8 mouse cellular contexts compared by ENCODE assay signal in the genomic region with DNA sequence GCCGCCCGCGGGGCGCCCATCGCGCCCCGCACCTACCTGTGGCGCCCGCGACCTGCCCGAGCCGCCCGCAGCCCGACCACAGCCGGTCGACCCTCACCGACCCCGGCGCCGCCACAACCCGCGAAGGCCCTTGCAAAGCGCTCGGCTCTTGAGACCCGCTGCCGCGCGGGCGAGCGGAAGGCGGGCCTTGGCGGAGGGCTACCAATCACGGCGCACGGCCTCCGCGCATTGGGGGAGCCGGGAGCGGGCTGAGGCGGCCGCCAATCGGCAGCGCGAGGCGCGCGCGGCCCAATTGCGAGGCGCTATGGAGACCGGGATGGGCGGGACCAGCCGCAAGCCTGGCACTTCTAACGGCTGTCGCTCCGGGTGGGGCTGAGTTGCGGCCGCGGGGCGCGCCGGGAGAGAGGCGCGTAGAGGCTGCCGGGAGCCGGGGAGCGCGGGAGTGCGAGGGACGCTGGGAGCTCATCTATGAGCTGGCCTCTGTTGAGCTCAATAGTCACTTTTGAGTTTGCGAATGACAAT. TPM values are rescaled to one million over a fixed set of nuclear protein-coding genes. Genes with fewer than 3 reads are reported as not detected.
DNase-seq lines count a peak whose midpoint lies in the region; ATAC-seq and TF ChIP-seq lines count a peak whose summit lies in the region.

A gene (minus strand): TSS at position 180 of the 522 bp plus-strand sequence.

- ATAC-seq in G1E (ENCODE audit: extremely low read depth, insufficient number of reproducible peaks, low FRiP score, poor library complexity, severe bottlenecking): peak; percentile 83
- peak; percentile 100 for ATAC-seq in forebrain, embryonic 16.5 days
- ATAC-seq in lung, embryonic 14.5 days (ENCODE audit: insufficient read depth): peak; percentile 99

- peak within 1 kb of the TSS; percentile 82 for H3K27ac ChIP-seq in forebrain, embryonic 16.5 days (ENCODE audit: low read length)
- peak within 1 kb of the TSS; percentile 85 for H3K27ac ChIP-seq in layer of hippocampus, adult 2 months
- H3K27ac ChIP-seq in lung, embryonic 14.5 days (ENCODE audit: low read depth): peak within 1 kb of the TSS; percentile 94
- H3K27ac ChIP-seq in olfactory bulb, adult 2 months (ENCODE audit: insufficient read depth, low read depth, low read length): peak within 1 kb of the TSS; percentile 47; the same call in 1 of the 2 replicates
- H3K27ac ChIP-seq in thymus, adult 2 months (ENCODE audit: control insufficient read depth, insufficient read depth, low read length): peak within 1 kb of the TSS; percentile 32; the same call in 1 of the 2 replicates

- H3K4me2 ChIP-seq in forebrain, embryonic 16.5 days (ENCODE audit: low read length): peak within 1 kb of the TSS; percentile 98
- H3K4me2 ChIP-seq in lung, embryonic 14.5 days: peak within 1 kb of the TSS; percentile 88

- no peak for TF ChIP-seq CTCF in G1E (IDR thresholded peaks at IDR 0.05; ENCODE audit: low read depth, low read length)
- no peak for TF ChIP-seq CTCF in layer of hippocampus, adult 2 months (conservative IDR thresholded peaks at IDR 0.05)
- no peak for TF ChIP-seq CTCF in lung, embryonic 14.5 days (IDR thresholded peaks at IDR 0.05; ENCODE audit: low read depth)
- TF ChIP-seq CTCF in olfactory bulb, adult 2 months (IDR thresholded peaks at IDR 0.05; ENCODE audit: insufficient read depth, low read depth, low read length): no peak
- 0 out of 2 replicates have a peak, but pooled peaks have one; percentile 48 for TF ChIP-seq CTCF in thymus, adult 2 months (IDR thresholded peaks at IDR 0.05; ENCODE audit: borderline replicate concordance, control insufficient read depth, extremely low read depth, insufficient read depth, low read length, poor library complexity)

- peak within 1 kb of the TSS; percentile 90 for H3K4me3 ChIP-seq in G1E (ENCODE audit: low read depth, low read length)
- peak within 1 kb of the TSS; percentile 100 for H3K4me3 ChIP-seq in forebrain, embryonic 16.5 days (replicated peaks; ENCODE audit: low read length)
- peak within 1 kb of the TSS; percentile 67 for H3K4me3 ChIP-seq in layer of hippocampus, adult 2 months
- H3K4me3 ChIP-seq in lung, embryonic 14.5 days (ENCODE audit: low read depth, low read length): peak within 1 kb of the TSS; percentile 95
- H3K4me3 ChIP-seq in olfactory bulb, adult 2 months (ENCODE audit: insufficient read depth, low read depth, low read length): peak within 1 kb of the TSS; percentile 93
- H3K4me3 ChIP-seq in thymus, adult 2 months (ENCODE audit: control insufficient read depth, insufficient read depth, low read length): peak within 1 kb of the TSS; percentile 90

- peak within 1 kb of the TSS; percentile 97 for H3K9ac ChIP-seq in forebrain, embryonic 16.5 days (replicated peaks; ENCODE audit: low read depth, low read length)
- peak within 1 kb of the TSS; percentile 96 for H3K9ac ChIP-seq in lung, embryonic 14.5 days

- peak; percentile 99 for DNase-seq in G1E (ENCODE audit: low spot score)
- peak; percentile 99 for DNase-seq in cerebellum, adult 18-20 months
- peak; percentile 96 to 97 for DNase-seq in heart, postnatal 36 days
- peak; percentile 98 to 99 for DNase-seq in layer of hippocampus, adult 2 months (ENCODE audit: low spot score in 2 of 2)
- DNase-seq in lung, embryonic 14.5 days: peak; percentile 100
- DNase-seq in thymus, adult 2 months: peak; percentile 98

- no peaks in the 10 kb centered on the region for H3K9me3 ChIP-seq in G1E (replicated peaks)
- H3K9me3 ChIP-seq in forebrain, embryonic 16.5 days (ENCODE audit: control insufficient read depth, low read length): no peaks in the 10 kb centered on the region
- H3K9me3 ChIP-seq in lung, embryonic 14.5 days (ENCODE audit: low read depth, low read length): no peaks in the 10 kb centered on the region

- H3K4me1 ChIP-seq in G1E (ENCODE audit: insufficient read depth, low read depth, low read length): peaks cover 37% of the 10 kb centered on the region
- H3K4me1 ChIP-seq in forebrain, embryonic 16.5 days (replicated peaks; ENCODE audit: control insufficient read depth, insufficient read depth, low read length): peaks cover 30% of the 10 kb centered on the region
- peaks cover 12% of the 10 kb centered on the region for H3K4me1 ChIP-seq in lung, embryonic 14.5 days (ENCODE audit: insufficient read depth)
- H3K4me1 ChIP-seq in olfactory bulb, adult 2 months (ENCODE audit: control insufficient read depth, insufficient read depth, low read length): peaks cover 3% of the 10 kb centered on the region
- H3K4me1 ChIP-seq in thymus, adult 2 months (replicated peaks; ENCODE audit: control insufficient read depth, insufficient read depth, low read length): peaks cover 6% of the 10 kb centered on the region

- peak; percentile 80 for TF ChIP-seq POLR2A in olfactory bulb, adult 2 months (IDR thresholded peaks at IDR 0.05; ENCODE audit: insufficient read depth, low read depth, low read length)
- peak; percentile 86 for TF ChIP-seq POLR2A in thymus, adult 2 months (IDR thresholded peaks at IDR 0.05; ENCODE audit: control insufficient read depth, extremely low read depth, insufficient read depth, low read length, poor library complexity)

- H3K27me3 ChIP-seq in G1E (ENCODE audit: insufficient read depth, low read length): no peaks in the 10 kb centered on the region
- no peaks in the 10 kb centered on the region for H3K27me3 ChIP-seq in forebrain, embryonic 16.5 days (replicated peaks; ENCODE audit: control insufficient read depth, insufficient read depth, low read length)
- H3K27me3 ChIP-seq in lung, embryonic 14.5 days (ENCODE audit: insufficient read depth, low read length): no peaks in the 10 kb centered on the region
- no peaks in the 10 kb centered on the region for H3K27me3 ChIP-seq in thymus, adult 2 months (ENCODE audit: control insufficient read depth, insufficient read depth, low read length)

- H3K36me3 ChIP-seq in G1E (replicated peaks): peaks cover 39% of the 10 kb centered on the region
- 0 out of 2 replicates have a peak, but pooled peaks cover 4% of the 10 kb centered on the region for H3K36me3 ChIP-seq in forebrain, embryonic 16.5 days (ENCODE audit: control insufficient read depth, insufficient read depth)
- H3K36me3 ChIP-seq in lung, embryonic 14.5 days (ENCODE audit: insufficient read depth): peaks cover 28% of the 10 kb centered on the region
- peaks cover 4% of the 10 kb centered on the region for H3K36me3 ChIP-seq in thymus, adult 2 months (ENCODE audit: control insufficient read depth, insufficient read depth, low read length)

- intact Hi-C loops in heart, postnatal 36 days (cut with DNase I): loop anchor here (2.0 kb wide), 1 partner anchor 40 kb away; a partner anchor contains a TSS

- under 1% methylated on average over 58 of the region's 71 CpGs for WGBS in forebrain, embryonic 16.5 days
- under 1% methylated on average over 59 of the region's 71 CpGs for WGBS in lung, embryonic 14.5 days
- under 1% methylated on average over 69 of the region's 71 CpGs for WGBS in olfactory bulb, adult 2 months
- WGBS in thymus, adult 2 months: under 1% methylated on average over 71 of the region's 71 CpGs

RNA-seq across cellular contexts. Expression of the gene that starts here (rescaled TPM):
- total RNA-seq in G1E (2014; fragmentation: Nextera tagmentation) (52.8 and 52.9 TPM in 2 replicates), G1E (2017) (45.9 and 52.7 TPM in 2 replicates)
- 5.9 and 9.8 TPM in 2 replicates for polyA plus RNA-seq in G1E (2012)
- 39.2 and 40.8 TPM in 2 replicates for polyA plus RNA-seq in forebrain, embryonic 16.5 days (2015; fragmentation: Nextera tagmentation; extraction: Ambion mirVana)
- 10 to 100 TPM; 12.7 to 14.6 TPM for total RNA-seq in heart, postnatal 36 days (2021)
- 10 to 100 TPM; 46.1 to 46.7 TPM for total RNA-seq in layer of hippocampus, adult 2 months (2021)
- polyA plus RNA-seq in lung, embryonic 14.5 days (2014; fragmentation: Nextera tagmentation; extraction: Ambion mirVana): 42.2 and 44.4 TPM in 2 replicates
- polyA plus RNA-seq in olfactory bulb, adult 2 months (2012; ENCODE audit: insufficient read depth, insufficient read length, low replicate concordance, missing spikeins): not detected in 2 replicates
- polyA plus RNA-seq in thymus, adult 2 months (2012; rRNA removed): 70.0 and 79.3 TPM in 2 replicates

Comparison
In these comparisons a context has a peak if more than half of its experiments do, and no peak if none do; other contexts are left out.
1. Peak in every context shown above with its lines: DNase-seq, ATAC-seq, H3K4me3 ChIP-seq and H3K27ac ChIP-seq.
2. H3K27ac ChIP-seq: peak in every context shown above with its lines; median percentile 94 in lung, embryonic 14.5 days; 85 in layer of hippocampus, adult 2 months; 82 in forebrain, embryonic 16.5 days; 47 in olfactory bulb, adult 2 months; 32 in thymus, adult 2 months.